Mouse (Mus musculus) c-Kit-negative CD71-positive TER-119-positive erythroid progenitor cells, embryonic 14.5 days (primary cell): ENCODE data around the gene Pacs1.
A peak's percentile ranks its signal among the peaks of the same experiment; 100 is the strongest.
"Not testable (repeated sequence)": the region's sequence is repeated elsewhere in the genome, so short reads cannot be mapped to it uniquely, and the experiment has no call there.

Experiments used
- DNase-seq: peaks from one replicate; pipeline ENCODE4 v3.0.0-alpha.2; 2013; ENCODE audit warnings: low read depth, low spot score

Gene Pacs1

GRCm38 (mm10) chr19:5097521-5098362 lies 175.2 kb downstream of the Pacs1 start:
- DNase-seq, result no peak

- no peak for DNase-seq
Measured at GRCm38 (mm10) chr19:5095887-5096474, 176.9 kb downstream of the Pacs1 start.

- DNase-seq, result no peak
Measured at GRCm38 (mm10) chr19:5094746-5095417, 178.0 kb downstream of the Pacs1 start.

GRCm38 (mm10) chr19:5094243-5094632 lies 178.7 kb downstream of the Pacs1 start:
- DNase-seq, result no peak

- no peak for DNase-seq
Measured at GRCm38 (mm10) chr19:5093481-5094242, 179.3 kb downstream of the Pacs1 start.

- no peak for DNase-seq
Measured at GRCm38 (mm10) chr19:5092083-5092482, 180.8 kb downstream of the Pacs1 start.

GRCm38 (mm10) chr19:5089324-5089723 lies 183.6 kb downstream of the Pacs1 start:
- no peak for DNase-seq

GRCm38 (mm10) chr19:5087884-5088728 lies 184.8 kb downstream of the Pacs1 start, which contains the start of gene Yif1a:
Yif1a (plus strand) TSS chr19:5088538.
- DNase-seq, result peak; percentile 92

- not testable (repeated sequence) for DNase-seq
Measured at GRCm38 (mm10) chr19:5086533-5086932, 186.4 kb downstream of the Pacs1 start.

- no peak for DNase-seq
Measured at GRCm38 (mm10) chr19:5085145-5085863, 187.6 kb downstream of the Pacs1 start, which contains the start of gene Tmem151a. Tmem151a (minus strand) TSS chr19:5085531.

GRCm38 (mm10) chr19:5084834-5085144 lies 188.1 kb downstream of the Pacs1 start:
- DNase-seq, result no peak

- DNase-seq, result no peak
Measured at GRCm38 (mm10) chr19:5083961-5084833, 188.7 kb downstream of the Pacs1 start.
